Mouse (Mus musculus): ENCODE data around the gene Fam19a1.

GRCm38 (mm10) chr6:96587427-96587826, 474.5 kb downstream of the Fam19a1 start:
- TF ChIP-seq POLR2A (IDR thresholded peaks at IDR 0.05; ENCODE audit: insufficient read depth, low read depth, low read length) = no peak
- TF ChIP-seq EP300 (IDR thresholded peaks at IDR 0.05; ENCODE audit: insufficient read depth, low read depth, low read length) = no peak
- TF ChIP-seq CTCF (IDR thresholded peaks at IDR 0.05) = no peak

All from heart, adult 2 months (tissue).